Mouse (Mus musculus): ENCODE data around the gene Rps6ka2. TPM values are rescaled to one million over a fixed set of nuclear protein-coding genes. Genes with fewer than 3 reads are reported as not detected.
A peak's percentile ranks its signal among the peaks of the same experiment; 100 is the strongest.
"Not testable (repeated sequence)": the region's sequence is repeated elsewhere in the genome, so short reads cannot be mapped to it uniquely, and the experiment has no call there.

The Rps6ka2 gene
- polyA plus RNA-seq, 1 experiment from 2014 or later: 19.9 TPM

- CTCF ChIA-PET: no interaction called here
- DNase-seq (ENCODE audit: low read depth, low spot score) (no peak), ATAC-seq (peak; percentile 29)
- no peak for TF ChIP-seq CTCF (IDR thresholded peaks at IDR 0.05)
- in situ Hi-C loops (cut with MboI; ENCODE audit: low pct_unique_long_range_greater_than_20kb): no loop called here
- POLR2A ChIA-PET: interaction anchor here (0.6 to 0.9 kb wide), 3 partner anchors 102 to 1791 kb away, joined by 3 to 4 read pairs (median 4); no protein-coding TSS in a partner anchor
- no peaks in the 10 kb centered on the region for H3K27me3 ChIP-seq
Observed at GRCm38 (mm10) chr17:7170304-7171295, 685 bp downstream of the Rps6ka2 start.

- in situ Hi-C loops (cut with MboI; ENCODE audit: low pct_unique_long_range_greater_than_20kb): no loop called here
- ATAC-seq: no peak
- POLR2A ChIA-PET: no interaction called here
- CTCF ChIA-PET: no interaction called here
- H3K27me3 ChIP-seq: no peaks in the 10 kb centered on the region
- no peak for TF ChIP-seq CTCF (IDR thresholded peaks at IDR 0.05)
- DNase-seq (ENCODE audit: low read depth, low spot score): no peak
Observed at GRCm38 (mm10) chr17:7173331-7174028, 3.6 kb downstream of the Rps6ka2 start.

- DNase-seq (ENCODE audit: low read depth, low spot score): no peak
- TF ChIP-seq CTCF (IDR thresholded peaks at IDR 0.05): no peak
- no peak for ATAC-seq
- POLR2A ChIA-PET: no interaction called here
- no peaks in the 10 kb centered on the region for H3K27me3 ChIP-seq
- in situ Hi-C loops (cut with MboI; ENCODE audit: low pct_unique_long_range_greater_than_20kb): no loop called here
- CTCF ChIA-PET: no interaction called here
Observed at GRCm38 (mm10) chr17:7175293-7175692, 5.4 kb downstream of the Rps6ka2 start.

GRCm38 (mm10) chr17:7176394-7176793 is 6.5 kb downstream of the Rps6ka2 start:
- no peak for TF ChIP-seq CTCF (IDR thresholded peaks at IDR 0.05)
- ATAC-seq: peak; percentile 38
- DNase-seq (ENCODE audit: low read depth, low spot score): no peak
- CTCF ChIA-PET: no interaction called here
- POLR2A ChIA-PET: no interaction called here
- in situ Hi-C loops (cut with MboI; ENCODE audit: low pct_unique_long_range_greater_than_20kb): no loop called here
- H3K27me3 ChIP-seq: no peaks in the 10 kb centered on the region

- H3K27me3 ChIP-seq: no peaks in the 10 kb centered on the region
- ChIA-PET CTCF (no interaction called here), POLR2A (no interaction called here)
- DNase-seq (ENCODE audit: low read depth, low spot score) (no peak), ATAC-seq (peak; percentile 12)
- in situ Hi-C loops (cut with MboI; ENCODE audit: low pct_unique_long_range_greater_than_20kb): no loop called here
- TF ChIP-seq CTCF (IDR thresholded peaks at IDR 0.05): no peak
Observed at GRCm38 (mm10) chr17:7178196-7178595, 8.3 kb downstream of the Rps6ka2 start.

- DNase-seq (ENCODE audit: low read depth, low spot score): no peak
- ChIA-PET CTCF (interaction anchor here (0.9 to 1.7 kb wide), 2 partner anchors 15 to 24 kb away, joined by 3 to 5 read pairs; no protein-coding TSS in a partner anchor), POLR2A (no interaction called here)
- H3K27me3 ChIP-seq: no peaks in the 10 kb centered on the region
- no peak for ATAC-seq
- TF ChIP-seq CTCF (IDR thresholded peaks at IDR 0.05): no peak
- in situ Hi-C loops (cut with MboI; ENCODE audit: low pct_unique_long_range_greater_than_20kb): no loop called here
Observed at GRCm38 (mm10) chr17:7182187-7182586, 12.3 kb downstream of the Rps6ka2 start.

- DNase-seq (ENCODE audit: low read depth, low spot score); POLR2A ChIA-PET; CTCF ChIA-PET; in situ Hi-C loops (cut with MboI; ENCODE audit: low pct_unique_long_range_greater_than_20kb); ATAC-seq; H3K27me3 ChIP-seq: not testable (repeated sequence)
Observed at GRCm38 (mm10) chr17:7187037-7187436, 17.1 kb downstream of the Rps6ka2 start.

GRCm38 (mm10) chr17:7189425-7189824 is 19.5 kb downstream of the Rps6ka2 start:
- CTCF ChIA-PET: no interaction called here
- no peak for ATAC-seq
- POLR2A ChIA-PET: interaction anchor here (0.6 to 1.2 kb wide), 5 partner anchors 14 to 1789 kb away, joined by 3 to 4 read pairs (median 3); no protein-coding TSS in a partner anchor
- no peak for DNase-seq (ENCODE audit: low read depth, low spot score)
- no peaks in the 10 kb centered on the region for H3K27me3 ChIP-seq
- TF ChIP-seq CTCF (IDR thresholded peaks at IDR 0.05): no peak
- in situ Hi-C loops (cut with MboI; ENCODE audit: low pct_unique_long_range_greater_than_20kb): no loop called here

GRCm38 (mm10) chr17:7189975-7190374 is 20.1 kb downstream of the Rps6ka2 start:
- DNase-seq (ENCODE audit: low read depth, low spot score) (no peak), ATAC-seq (no peak)
- ChIA-PET POLR2A (interaction anchor here (0.6 to 1.2 kb wide), 2 partner anchors 15 to 80 kb away, joined by 3 to 4 read pairs; no protein-coding TSS in a partner anchor), CTCF (no interaction called here)
- no peaks in the 10 kb centered on the region for H3K27me3 ChIP-seq
- in situ Hi-C loops (cut with MboI; ENCODE audit: low pct_unique_long_range_greater_than_20kb): no loop called here
- TF ChIP-seq CTCF (IDR thresholded peaks at IDR 0.05): no peak

- CTCF ChIA-PET: no interaction called here
- ATAC-seq (no peak), DNase-seq (ENCODE audit: low read depth, low spot score) (no peak)
- H3K27me3 ChIP-seq: no peaks in the 10 kb centered on the region
- TF ChIP-seq CTCF (IDR thresholded peaks at IDR 0.05): no peak
- POLR2A ChIA-PET: no interaction called here
- in situ Hi-C loops (cut with MboI; ENCODE audit: low pct_unique_long_range_greater_than_20kb): no loop called here
Observed at GRCm38 (mm10) chr17:7194140-7194840, 24.4 kb downstream of the Rps6ka2 start.

Measured in Patski (cell line).